Mouse (Mus musculus) lung, embryonic 15.5 days (tissue): ENCODE measurements at regions not wholly inside any gene's neighbourhood (a gene's known extent, or its start where the extent isn't known, plus 50 kb on each side); places are given as distances from the start of the nearest gene placed in this dataset.

Experiments
- ATAC-seq: fragments of 200-750 bp; cut with Nextera tagmentation; 2 replicates; pipeline ENCODE4 v1.8.0; 2017; ENCODE audit warnings: moderate number of reproducible peaks, borderline replicate concordance; ENCODE audit not compliant: low FRiP score, low TSS enrichment; ENCODE audit errors: extremely low read depth
- H3K27ac ChIP-seq: fragments of 300-500 bp; sonication (generic); 2 replicates; pipeline ENCODE4 v1.5.1; 2015; ENCODE audit warnings: moderate library complexity, mild to moderate bottlenecking, inconsistent platforms
- H3K27me3 ChIP-seq: fragments of 300-500 bp; sonication (generic); 2 replicates; pipeline ENCODE4 v1.6.1; 2015; ENCODE audit warnings: inconsistent platforms
- H3K36me3 ChIP-seq: fragments of 300-500 bp; sonication (generic); 2 replicates; pipeline ENCODE4 v1.6.1; 2015; ENCODE audit warnings: inconsistent platforms
- H3K4me1 ChIP-seq: fragments of 300-500 bp; sonication (generic); 2 replicates; pipeline ENCODE4 v1.6.1; 2015; ENCODE audit warnings: inconsistent platforms
- H3K4me2 ChIP-seq: fragments of 300-500 bp; sonication (generic); 2 replicates; pipeline ENCODE4 v1.6.1; 2015; ENCODE audit warnings: inconsistent platforms, mild to moderate bottlenecking, moderate library complexity
- H3K4me3 ChIP-seq: fragments of 300-500 bp; sonication (generic); 2 replicates; pipeline ENCODE4 v1.5.1; 2015; ENCODE audit warnings: mild to moderate bottlenecking, inconsistent platforms
- H3K9ac ChIP-seq: fragments of 300-500 bp; sonication (generic); 2 replicates; pipeline ENCODE4 v1.6.1; 2015; ENCODE audit warnings: inconsistent platforms
- H3K9me3 ChIP-seq: fragments of 300-500 bp; sonication (generic); 2 replicates; pipeline ENCODE4 v1.6.1; 2016; ENCODE audit warnings: inconsistent platforms
- WGBS: fragments of 180-500 bp; shearing (Covaris S2); methylation state at CpG from one replicate; pipeline ENCODE4 v1.1.7; 2015; 5-methylcytosine and 5-hydroxymethylcytosine counted together

- Histone ChIP-seq H3K36me3 (no peaks in the 10 kb centered on the region), H3K4me2 (no peak overlapping the region), H3K27me3 (no peaks in the 10 kb centered on the region), H3K9me3 (no peaks in the 10 kb centered on the region), H3K4me3 (no peak overlapping the region), H3K9ac (no peak overlapping the region), H3K27ac (no peak overlapping the region), H3K4me1 (no peaks in the 10 kb centered on the region)
- 69% methylated on average over 6 of the region's 6 CpGs for WGBS
- no peak for ATAC-seq
Measured at GRCm38 (mm10) chr15:74343591-74343990, 292.6 kb downstream of the Mroh4 start.

GRCm38 (mm10) chr15:74333846-74334245 lies 302.3 kb downstream of the Mroh4 start:
- H3K9me3 ChIP-seq, result no peaks in the 10 kb centered on the region
- no peak for ATAC-seq
- H3K4me2 ChIP-seq, result no peak overlapping the region
- no peak overlapping the region for H3K9ac ChIP-seq
- no peak overlapping the region for H3K4me3 ChIP-seq
- H3K4me1 ChIP-seq, result no peaks in the 10 kb centered on the region
- no peak overlapping the region for H3K27ac ChIP-seq
- H3K36me3 ChIP-seq, result no peaks in the 10 kb centered on the region
- H3K27me3 ChIP-seq, result no peaks in the 10 kb centered on the region

- H3K4me2 ChIP-seq, result no peak overlapping the region
- H3K36me3 ChIP-seq, result no peaks in the 10 kb centered on the region
- 58% methylated on average over 3 of the region's 3 CpGs for WGBS
- no peak overlapping the region for H3K4me3 ChIP-seq
- H3K27me3 ChIP-seq, result no peaks in the 10 kb centered on the region
- no peak overlapping the region for H3K9ac ChIP-seq
- no peak overlapping the region for H3K27ac ChIP-seq
- no peak for ATAC-seq
- H3K4me1 ChIP-seq, result no peaks in the 10 kb centered on the region
- no peaks in the 10 kb centered on the region for H3K9me3 ChIP-seq
Measured at GRCm38 (mm10) chr15:74330131-74330530, 306.0 kb downstream of the Mroh4 start.

GRCm38 (mm10) chr15:74329221-74329620 lies 306.9 kb downstream of the Mroh4 start:
- no peak for ATAC-seq
- H3K27me3 ChIP-seq, result no peaks in the 10 kb centered on the region
- H3K9me3 ChIP-seq, result no peaks in the 10 kb centered on the region
- no peaks in the 10 kb centered on the region for H3K36me3 ChIP-seq
- no peak overlapping the region for H3K27ac ChIP-seq
- no peak overlapping the region for H3K9ac ChIP-seq
- no peak overlapping the region for H3K4me2 ChIP-seq
- no peak overlapping the region for H3K4me3 ChIP-seq
- H3K4me1 ChIP-seq, result no peaks in the 10 kb centered on the region
- WGBS, result 77% methylated on average over 14 of the region's 14 CpGs

GRCm38 (mm10) chr15:74326661-74327060 lies 309.5 kb downstream of the Mroh4 start:
- Histone ChIP-seq H3K27me3 (no peaks in the 10 kb centered on the region), H3K4me3 (no peak overlapping the region), H3K4me2 (no peak overlapping the region), H3K36me3 (no peaks in the 10 kb centered on the region), H3K9me3 (no peaks in the 10 kb centered on the region), H3K27ac (no peak overlapping the region), H3K4me1 (no peaks in the 10 kb centered on the region), H3K9ac (no peak overlapping the region)
- 54% methylated on average over 5 of the region's 5 CpGs for WGBS
- ATAC-seq, result no peak

- Histone ChIP-seq H3K27ac (no peak overlapping the region), H3K36me3 (no peaks in the 10 kb centered on the region), H3K4me2 (no peak overlapping the region), H3K4me1 (no peaks in the 10 kb centered on the region), H3K9ac (no peak overlapping the region), H3K9me3 (no peaks in the 10 kb centered on the region), H3K4me3 (no peak overlapping the region), H3K27me3 (no peaks in the 10 kb centered on the region)
- 31% methylated on average over 9 of the region's 9 CpGs for WGBS
- no peak for ATAC-seq
Measured at GRCm38 (mm10) chr15:74325543-74325942, 310.6 kb downstream of the Mroh4 start.

- no peaks in the 10 kb centered on the region for H3K36me3 ChIP-seq
- no peak overlapping the region for H3K9ac ChIP-seq
- ATAC-seq, result no peak
- no peak overlapping the region for H3K4me2 ChIP-seq
- H3K9me3 ChIP-seq, result no peaks in the 10 kb centered on the region
- H3K27ac ChIP-seq, result no peak overlapping the region
- no peaks in the 10 kb centered on the region for H3K27me3 ChIP-seq
- no peaks in the 10 kb centered on the region for H3K4me1 ChIP-seq
- H3K4me3 ChIP-seq, result no peak overlapping the region
- WGBS, result 45% methylated on average over 3 of the region's 3 CpGs
Measured at GRCm38 (mm10) chr15:74319407-74319806, 316.7 kb downstream of the Mroh4 start.

- Histone ChIP-seq H3K4me1 (no peaks in the 10 kb centered on the region), H3K9ac (no peak overlapping the region), H3K27me3 (no peaks in the 10 kb centered on the region), H3K4me3 (no peak overlapping the region), H3K36me3 (no peaks in the 10 kb centered on the region), H3K9me3 (no peaks in the 10 kb centered on the region), H3K27ac (no peak overlapping the region), H3K4me2 (no peak overlapping the region)
- no peak for ATAC-seq
- WGBS, result 24% methylated on average over 3 of the region's 3 CpGs
Measured at GRCm38 (mm10) chr15:74318422-74318841, 317.7 kb downstream of the Mroh4 start.

- no peak for ATAC-seq
- Histone ChIP-seq H3K4me3 (no peak overlapping the region), H3K4me2 (no peak overlapping the region), H3K27me3 (no peaks in the 10 kb centered on the region), H3K36me3 (no peaks in the 10 kb centered on the region), H3K9ac (no peak overlapping the region), H3K9me3 (no peaks in the 10 kb centered on the region), H3K4me1 (no peaks in the 10 kb centered on the region), H3K27ac (no peak overlapping the region)
- WGBS, result 51% methylated on average over 3 of the region's 3 CpGs
Measured at GRCm38 (mm10) chr15:74311082-74311481, 325.1 kb downstream of the Mroh4 start.

- Histone ChIP-seq H3K27ac (no peak overlapping the region), H3K4me3 (no peak overlapping the region), H3K9ac (no peak overlapping the region), H3K9me3 (no peaks in the 10 kb centered on the region), H3K4me2 (no peak overlapping the region), H3K4me1 (no peaks in the 10 kb centered on the region), H3K27me3 (no peaks in the 10 kb centered on the region), H3K36me3 (no peaks in the 10 kb centered on the region)
- no peak for ATAC-seq
- WGBS, result 77% methylated on average over 5 of the region's 5 CpGs
Measured at GRCm38 (mm10) chr15:74306543-74306942, 329.6 kb downstream of the Mroh4 start.

- no peak overlapping the region for H3K9ac ChIP-seq
- H3K9me3 ChIP-seq, result no peaks in the 10 kb centered on the region
- no peaks in the 10 kb centered on the region for H3K27me3 ChIP-seq
- H3K27ac ChIP-seq, result no peak overlapping the region
- H3K4me1 ChIP-seq, result no peaks in the 10 kb centered on the region
- H3K4me2 ChIP-seq, result no peak overlapping the region
- no peaks in the 10 kb centered on the region for H3K36me3 ChIP-seq
- ATAC-seq, result no peak
- 73% methylated on average over 8 of the region's 8 CpGs for WGBS
- no peak overlapping the region for H3K4me3 ChIP-seq
Measured at GRCm38 (mm10) chr15:74296277-74296676, 339.9 kb downstream of the Mroh4 start.

GRCm38 (mm10) chr15:74294691-74295090 lies 341.5 kb downstream of the Mroh4 start:
- ATAC-seq, result no peak
- Histone ChIP-seq H3K9me3 (no peaks in the 10 kb centered on the region), H3K4me2 (no peak overlapping the region), H3K36me3 (no peaks in the 10 kb centered on the region), H3K9ac (no peak overlapping the region), H3K27me3 (no peaks in the 10 kb centered on the region), H3K4me3 (no peak overlapping the region), H3K27ac (no peak overlapping the region), H3K4me1 (no peaks in the 10 kb centered on the region)
- WGBS, result 64% methylated on average over 10 of the region's 10 CpGs

- no peak overlapping the region for H3K4me3 ChIP-seq
- 76% methylated on average over 10 of the region's 10 CpGs for WGBS
- H3K9ac ChIP-seq, result no peak overlapping the region
- no peaks in the 10 kb centered on the region for H3K36me3 ChIP-seq
- no peak overlapping the region for H3K4me2 ChIP-seq
- H3K9me3 ChIP-seq, result no peaks in the 10 kb centered on the region
- no peaks in the 10 kb centered on the region for H3K27me3 ChIP-seq
- H3K4me1 ChIP-seq, result no peaks in the 10 kb centered on the region
- ATAC-seq, result no peak
- H3K27ac ChIP-seq, result no peak overlapping the region
Measured at GRCm38 (mm10) chr15:74294109-74294508, 342.0 kb downstream of the Mroh4 start.
